In the genomic region with DNA sequence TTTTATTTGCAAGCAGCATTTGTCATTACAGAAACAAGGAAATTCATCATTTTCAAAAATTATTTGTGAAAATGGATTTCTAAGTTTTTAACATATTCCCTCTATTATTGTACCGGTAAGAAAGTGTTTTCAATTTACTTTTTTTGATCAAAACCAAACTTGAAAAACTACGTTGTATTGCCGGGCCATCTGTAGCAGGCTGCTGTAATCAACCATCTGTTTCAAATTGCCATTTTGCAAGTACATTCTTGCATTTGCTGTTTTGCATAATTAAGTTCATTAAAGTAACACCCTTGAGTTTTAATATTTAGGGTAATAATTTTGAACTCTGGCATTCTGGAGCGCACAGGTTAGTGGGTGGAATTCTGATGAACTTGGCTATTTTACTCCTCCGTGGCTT, we compare ENCODE assay signal across 22 mouse cellular contexts.
"Had no signal": no experiment of that assay in that cellular context is flagged by ENCODE, and none has a peak within 500 bp of the region (broad histone marks: within the 10 kb centered on the region; RNA-seq: fewer than 3 reads in every experiment).

No protein-coding gene starts in this region.

- H3K9ac ChIP-seq: kidney, embryonic 15.5 days; limb, embryonic 13.5 days; liver, embryonic 13.5 days; midbrain, embryonic 12.5 days; midbrain, embryonic 15.5 days; neural tube, embryonic 13.5 days had no signal

- H3K27ac ChIP-seq: kidney, embryonic 15.5 days; limb, embryonic 10.5 days; limb, embryonic 13.5 days; liver, embryonic 13.5 days; midbrain, embryonic 12.5 days; midbrain, embryonic 15.5 days; neural tube, embryonic 13.5 days; stomach, postnatal 0 days had no signal

- H3K4me1 ChIP-seq: kidney, embryonic 15.5 days; limb, embryonic 10.5 days; limb, embryonic 13.5 days; liver, embryonic 13.5 days; midbrain, embryonic 12.5 days; midbrain, embryonic 15.5 days; neural tube, embryonic 13.5 days had no signal

- H3K4me3 ChIP-seq: kidney, embryonic 15.5 days; limb, embryonic 10.5 days; limb, embryonic 13.5 days; liver, embryonic 13.5 days; midbrain, embryonic 12.5 days; midbrain, embryonic 15.5 days; myocyte; neural tube, embryonic 13.5 days had no signal

- H3K27me3 ChIP-seq: kidney, embryonic 15.5 days; limb, embryonic 13.5 days; liver, embryonic 13.5 days; midbrain, embryonic 12.5 days; midbrain, embryonic 15.5 days; neural tube, embryonic 13.5 days had no signal

- H3K36me3 ChIP-seq: kidney, embryonic 15.5 days; limb, embryonic 10.5 days; limb, embryonic 13.5 days; liver, embryonic 13.5 days; midbrain, embryonic 12.5 days; midbrain, embryonic 15.5 days; neural tube, embryonic 13.5 days had no signal

- H3K4me2 ChIP-seq: kidney, embryonic 15.5 days; limb, embryonic 13.5 days; liver, embryonic 13.5 days; midbrain, embryonic 12.5 days; midbrain, embryonic 15.5 days; neural tube, embryonic 13.5 days had no signal

- ATAC-seq: midbrain, embryonic 15.5 days had no signal

- DNase-seq: kidney, adult 11 months; kidney, adult 8-10 months; kidney, postnatal 10 days; kidney, postnatal 36 days; liver; liver, embryonic 13.5 days; lung, adult 2 months; lung, postnatal 14 days; lung, postnatal 4 days; retina, postnatal 1 day; right cerebral cortex, postnatal 4 days; thymus, adult 2 months; thymus, postnatal 14 days; thymus, postnatal 4 days had no signal

- H3K9me3 ChIP-seq: kidney, embryonic 15.5 days; limb, embryonic 10.5 days; limb, embryonic 13.5 days; liver, embryonic 13.5 days; midbrain, embryonic 12.5 days; midbrain, embryonic 15.5 days; neural tube, embryonic 13.5 days had no signal
